Mouse (Mus musculus) G1E (cell line): ENCODE measurements around the gene Atp7a. TPM values are rescaled to one million over a fixed set of nuclear protein-coding genes. Genes with fewer than 3 reads are reported as not detected.
"Not testable (repeated sequence)": the region's sequence is repeated elsewhere in the genome, so short reads cannot be mapped to it uniquely, and the experiment has no call there.

Experiments
- ATAC-seq: 2 replicates; pipeline ENCODE4 v1.8.0; 2016; ENCODE audit warnings: mild to moderate bottlenecking; ENCODE audit not compliant: insufficient number of reproducible peaks, poor library complexity, low FRiP score, severe bottlenecking; ENCODE audit errors: extremely low read depth
- DNase-seq: peaks from one replicate; pipeline ENCODE4 v3.0.0; 2012; ENCODE audit warnings: low spot score
- H3K27me3 ChIP-seq: 2 replicates; pipeline ENCODE4 v1.6.1; 2012; ENCODE audit warnings: mild to moderate bottlenecking, low read length, inconsistent platforms; ENCODE audit not compliant: insufficient read depth
- H3K36me3 ChIP-seq: replicated peaks from 2 replicates; pipeline ENCODE3; 2012; ENCODE audit warnings: mild to moderate bottlenecking, inconsistent platforms
- H3K4me1 ChIP-seq: 2 replicates; pipeline ENCODE4 v1.6.1; 2012; ENCODE audit warnings: low read depth, low read length, inconsistent platforms, mixed read lengths; ENCODE audit not compliant: insufficient read depth
- H3K4me3 ChIP-seq: 2 replicates; pipeline ENCODE4 v1.5.1; 2012; ENCODE audit warnings: low read depth, mild to moderate bottlenecking, inconsistent platforms, low read length, moderate library complexity, mixed read lengths
- H3K9me3 ChIP-seq: replicated peaks from 2 replicates; pipeline ENCODE4 v1.6.1; 2012; ENCODE audit warnings: inconsistent platforms
- CTCF ChIP-seq: IDR thresholded peaks from 2 replicates; pipeline ENCODE4 v1.5.1; 2012; ENCODE audit warnings: low read depth, low read length, inconsistent platforms, mixed read lengths
- GATA1 ChIP-seq: IDR thresholded peaks from 2 replicates; pipeline ENCODE4 v1.6.1; 2012; ENCODE audit warnings: borderline replicate concordance, low read length, inconsistent platforms, mixed read lengths
- GATA2 ChIP-seq: IDR thresholded peaks from 2 replicates; pipeline ENCODE4 v1.6.1; 2012; ENCODE audit warnings: low read depth, low read length, inconsistent platforms, borderline replicate concordance
- POLR2AphosphoS5 ChIP-seq: IDR thresholded peaks from 2 replicates; pipeline ENCODE4 v1.6.1; 2012; ENCODE audit warnings: low read depth, low read length, inconsistent platforms; ENCODE audit not compliant: insufficient replicate concordance
- TAL1 ChIP-seq: conservative IDR thresholded peaks from 2 replicates; pipeline ENCODE4 v1.6.1; 2012; ENCODE audit warnings: low read depth, low read length, inconsistent platforms, mixed read lengths
- polyA plus RNA-seq: library from polyadenylated mRNA; stranded (reverse); fragments of >175 nt; gene quantifications from 2 replicates; pipeline ENCODE4 v1.2.3, GENCODE M21; 2012
- total RNA-seq, 2 experiments: library from RNA; stranded (forward) in 1 of 2; stranded (reverse) in 1 of 2; fragments of 200-1000 nt in 1 of 2; fragments of >200 nt in 1 of 2; fragmentation: Nextera tagmentation in 1 of 2; gene quantifications; 2 replicates each; pipeline ENCODE4 v1.2.3; 2014 to 2017

The Atp7a gene
- total and polyA plus RNA-seq, 3 experiments, result 1.1 to 49.7 (median 20.3) TPM

DNA sequence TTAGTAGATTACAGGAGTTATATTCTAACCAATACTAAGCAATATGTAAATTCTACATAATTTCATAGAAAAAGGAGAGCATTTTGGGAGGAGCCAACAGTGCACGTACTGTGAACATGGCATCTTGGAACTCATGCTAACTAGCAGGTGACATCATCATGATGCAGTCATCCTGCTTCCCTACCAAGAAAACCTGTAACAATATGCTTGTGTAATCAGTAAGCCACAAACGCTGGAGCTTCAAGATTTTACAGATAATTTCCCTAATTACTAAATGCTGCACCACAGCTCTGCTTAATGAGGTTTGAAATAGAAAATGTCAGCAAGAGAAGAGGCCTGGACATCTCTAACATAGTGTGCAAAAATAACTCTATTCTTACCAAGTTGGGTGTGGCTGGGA lies 8.7 kb downstream of the Atp7a start:
- H3K27me3 ChIP-seq, result no peaks in the 10 kb centered on the region
- ATAC-seq (peak; percentile 45; the same call in 1 of the 2 replicates), DNase-seq (no peak)
- H3K4me1 ChIP-seq, result peaks cover 39% of the 10 kb centered on the region
- H3K36me3 ChIP-seq, result peaks cover 10% of the 10 kb centered on the region
- no peak for TF ChIP-seq GATA2
- TF ChIP-seq CTCF, result no peak
- TF ChIP-seq GATA1, result no peak
- no peak for TF ChIP-seq POLR2AphosphoS5
- no peak for TF ChIP-seq TAL1
- no peaks in the 10 kb centered on the region for H3K9me3 ChIP-seq
- no peak overlapping the region for H3K4me3 ChIP-seq

DNA sequence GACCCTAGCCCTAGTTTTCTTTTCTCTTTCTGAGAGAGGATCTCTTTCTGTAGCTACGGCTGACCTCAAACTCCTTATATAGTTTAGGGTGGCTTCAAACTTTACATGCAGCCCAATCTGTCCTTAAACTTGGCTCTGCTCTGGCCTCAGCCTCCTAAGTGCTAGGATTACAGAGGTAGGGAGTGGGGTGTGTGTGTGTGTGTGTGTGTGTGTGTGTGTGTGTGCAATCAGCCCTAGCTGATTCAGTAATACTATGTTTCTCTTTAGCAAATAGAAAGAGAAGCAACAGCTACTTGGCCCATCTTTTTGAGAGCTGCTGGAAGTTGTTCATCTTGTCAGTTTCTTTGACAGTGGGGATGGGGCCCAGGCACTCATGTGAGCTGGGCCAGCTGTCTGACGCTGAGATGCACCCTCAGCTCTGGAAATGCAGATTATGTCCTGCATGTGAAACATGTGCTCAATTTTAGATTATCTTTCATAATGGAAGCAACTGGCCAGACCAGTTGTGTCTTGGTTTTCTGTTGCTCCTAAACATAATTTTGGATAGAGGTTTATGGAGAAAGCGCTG lies 10.2 kb downstream of the Atp7a start:
- Histone ChIP-seq H3K27me3 (no peaks in the 10 kb centered on the region), H3K4me1 (peaks cover 46% of the 10 kb centered on the region), H3K9me3 (no peaks in the 10 kb centered on the region), H3K4me3 (no peak overlapping the region), H3K36me3 (peaks cover 10% of the 10 kb centered on the region)
- DNase-seq (no peak), ATAC-seq (no peak)
- TF ChIP-seq TAL1 (no peak), GATA2 (no peak), GATA1 (no peak), POLR2AphosphoS5 (no peak), CTCF (no peak)

DNA sequence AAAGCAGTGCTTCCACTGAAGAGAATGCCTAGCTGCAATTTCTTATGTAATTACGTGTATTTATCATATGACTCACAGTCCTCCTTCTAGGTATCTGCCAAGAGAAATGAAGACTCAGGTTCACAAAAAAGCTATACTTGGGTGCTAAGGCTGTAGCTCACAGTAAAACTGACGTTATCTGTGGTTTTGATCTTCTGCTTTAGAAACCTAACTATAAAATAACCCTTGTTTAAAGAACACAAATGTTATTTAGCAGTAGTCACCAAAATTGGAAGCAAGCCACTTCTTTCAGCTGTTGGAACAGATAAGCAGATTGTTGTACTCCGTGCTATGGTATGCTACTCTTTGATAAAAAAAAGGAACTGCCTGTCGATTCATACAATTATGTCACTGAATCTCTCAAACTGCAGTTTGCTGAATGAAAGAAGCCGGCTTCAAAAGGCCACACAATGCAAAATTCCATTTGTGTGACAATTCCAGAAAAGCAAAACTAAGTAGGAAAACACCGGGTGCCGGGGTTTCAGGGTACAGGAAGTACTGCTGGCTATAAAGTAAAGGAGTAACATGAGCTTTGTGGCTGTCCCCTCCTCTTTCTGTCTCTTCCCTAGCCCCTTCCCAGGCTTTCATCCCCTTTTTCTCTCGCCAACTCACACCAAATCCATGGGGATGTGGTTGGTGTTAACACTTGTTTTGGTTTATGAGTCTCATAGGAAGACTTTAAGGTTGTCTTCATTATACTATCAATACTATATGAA lies 17.0 kb downstream of the Atp7a start:
- H3K4me3 ChIP-seq, result no peak overlapping the region; the same call in 1 of the 2 replicates
- TF ChIP-seq GATA1 (no peak), TAL1 (peak; percentile 91), GATA2 (no peak), CTCF (no peak), POLR2AphosphoS5 (no peak)
- no peaks in the 10 kb centered on the region for H3K27me3 ChIP-seq
- ATAC-seq (peak; percentile 84), DNase-seq (peak; percentile 4)
- H3K4me1 ChIP-seq, result peaks cover 50% of the 10 kb centered on the region
- H3K36me3 ChIP-seq, result peaks cover 2% of the 10 kb centered on the region
- H3K9me3 ChIP-seq, result no peaks in the 10 kb centered on the region

DNA sequence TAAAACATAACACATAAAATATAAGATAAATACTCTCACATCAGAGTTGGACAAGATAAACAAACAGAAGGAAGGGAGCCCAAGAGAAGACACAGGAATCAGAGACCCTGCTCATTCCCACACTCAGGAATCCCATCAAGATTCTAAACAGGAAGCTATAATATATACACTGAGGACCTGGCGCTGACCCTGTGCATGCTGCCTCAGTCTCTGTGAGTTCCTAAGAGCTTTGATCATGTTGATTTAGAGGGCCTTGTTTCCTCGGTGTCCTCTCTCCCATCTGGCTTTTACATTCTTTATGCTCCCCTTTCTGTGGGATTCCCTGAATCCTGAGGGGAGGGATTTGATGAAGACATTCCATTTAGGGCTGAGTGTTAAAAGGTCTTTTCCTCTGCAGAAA lies 18.4 kb downstream of the Atp7a start:
- no peak for DNase-seq
- Histone ChIP-seq H3K9me3 (no peaks in the 10 kb centered on the region), H3K4me3 (no peak overlapping the region), H3K36me3 (no peaks in the 10 kb centered on the region), H3K4me1 (peaks cover 44% of the 10 kb centered on the region), H3K27me3 (no peaks in the 10 kb centered on the region)
- no peak for TF ChIP-seq TAL1
- TF ChIP-seq GATA2, result no peak
- TF ChIP-seq CTCF, result no peak
- no peak for TF ChIP-seq POLR2AphosphoS5
- no peak for TF ChIP-seq GATA1
- ATAC-seq, result no peak

DNA sequence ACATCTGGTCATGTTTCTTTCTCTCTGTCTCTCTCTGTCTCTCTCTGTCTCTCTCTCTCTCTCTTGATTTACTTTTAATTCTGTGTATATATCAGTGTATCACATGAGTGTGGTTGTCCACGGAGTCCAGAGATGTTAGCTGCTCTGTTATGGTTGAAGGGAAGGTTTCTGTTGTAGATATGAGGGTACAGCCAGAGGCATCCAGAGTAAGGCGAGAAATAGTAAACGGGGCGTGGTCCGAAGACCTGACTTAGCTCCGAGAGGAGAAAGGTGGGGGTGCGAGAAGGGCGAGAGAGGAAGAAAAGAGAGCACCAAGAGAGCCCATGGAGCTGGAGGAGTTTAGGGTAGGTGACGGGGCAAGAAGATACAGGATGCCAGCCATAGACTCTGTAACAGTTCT lies 18.9 kb downstream of the Atp7a start:
- no peaks in the 10 kb centered on the region for H3K9me3 ChIP-seq
- peaks cover 2% of the 10 kb centered on the region for H3K36me3 ChIP-seq
- no peaks in the 10 kb centered on the region for H3K27me3 ChIP-seq
- ATAC-seq (no peak), DNase-seq (no peak)
- H3K4me1 ChIP-seq, result peaks cover 41% of the 10 kb centered on the region
- H3K4me3 ChIP-seq, result no peak overlapping the region
- TF ChIP-seq GATA2, result no peak
- no peak for TF ChIP-seq POLR2AphosphoS5
- no peak for TF ChIP-seq CTCF
- no peak for TF ChIP-seq GATA1
- no peak for TF ChIP-seq TAL1

DNA sequence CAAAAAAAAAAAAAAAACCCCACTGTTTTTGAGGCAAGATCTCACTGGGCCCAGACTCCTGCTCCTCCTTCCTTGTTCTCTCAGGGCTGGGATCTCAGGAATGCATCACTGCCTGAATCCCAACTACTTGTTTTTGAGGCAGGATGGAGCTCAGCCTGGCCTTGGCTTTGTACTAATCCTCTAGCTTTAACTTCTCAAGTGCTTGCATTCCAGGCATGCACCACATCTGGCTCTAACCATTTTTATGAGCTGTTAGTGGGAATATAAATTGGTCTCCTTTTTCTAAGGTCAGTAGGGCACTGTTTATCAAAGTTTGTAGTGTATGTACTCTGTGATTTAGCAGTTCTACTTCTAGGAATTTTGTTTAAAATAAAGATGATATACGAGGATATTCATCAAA lies 21.1 kb downstream of the Atp7a start:
- Histone ChIP-seq H3K9me3 (no peaks in the 10 kb centered on the region), H3K4me3 (no peak overlapping the region), H3K36me3 (peaks cover 7% of the 10 kb centered on the region), H3K4me1 (peaks cover 34% of the 10 kb centered on the region), H3K27me3 (no peaks in the 10 kb centered on the region)
- TF ChIP-seq CTCF (no peak), POLR2AphosphoS5 (no peak), GATA2 (no peak), TAL1 (no peak), GATA1 (no peak)
- DNase-seq (no peak), ATAC-seq (no peak)

DNA sequence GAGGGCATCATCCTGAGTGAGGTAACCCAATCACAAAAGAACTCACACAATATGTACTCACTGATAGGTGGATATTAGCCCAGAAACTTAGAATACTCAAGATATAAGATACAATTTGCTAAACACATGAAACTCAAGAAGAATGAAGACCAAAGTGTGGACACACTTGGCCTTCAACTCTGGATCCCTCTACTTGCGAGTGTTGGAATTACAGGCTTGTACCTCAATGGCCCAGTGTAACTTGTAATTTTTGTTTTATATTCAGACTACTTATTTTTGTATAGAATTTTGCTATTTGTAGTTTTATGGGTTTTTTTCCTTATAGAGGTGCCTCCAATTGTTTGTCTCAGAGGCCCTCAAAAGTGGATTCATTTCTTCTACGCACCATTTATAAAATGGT lies 50.8 kb downstream of the Atp7a start:
- not testable (repeated sequence) for H3K4me3 ChIP-seq, H3K4me1 ChIP-seq, H3K9me3 ChIP-seq, ATAC-seq, DNase-seq, H3K36me3 ChIP-seq, H3K27me3 ChIP-seq
